Mouse (Mus musculus): Measurements from ENCODE around the gene Nudt1.

DNA sequence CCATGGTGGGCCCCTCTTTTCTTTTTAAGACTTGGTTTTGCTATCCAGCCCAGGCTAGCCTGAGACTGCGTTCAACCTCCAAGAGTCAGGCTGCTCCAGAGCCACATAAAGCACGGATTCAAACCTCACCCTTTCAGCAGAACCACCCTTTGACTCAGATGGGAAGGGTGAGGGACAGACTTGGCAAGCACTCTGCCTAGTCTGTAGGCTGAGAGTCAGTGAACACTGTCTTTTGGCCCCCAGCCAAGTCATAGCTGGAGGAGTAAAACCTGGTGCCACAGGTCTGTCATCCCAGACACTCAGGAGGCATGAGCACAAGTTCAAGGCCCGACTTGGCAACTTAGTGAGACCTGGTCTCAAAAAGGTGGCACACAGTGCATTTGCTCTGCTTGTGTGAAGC lies 4.7 kb upstream of the Nudt1 start:
- TF ChIP-seq CTCF (IDR thresholded peaks at IDR 0.05; ENCODE audit: borderline replicate concordance, control insufficient read depth, extremely low read depth, insufficient read depth, low read length, poor library complexity) = no peak
- no peak for TF ChIP-seq POLR2A (IDR thresholded peaks at IDR 0.05; ENCODE audit: control insufficient read depth, extremely low read depth, insufficient read depth, low read length, poor library complexity)
